Mouse (Mus musculus) regulatory T cell (primary cell): Measurements from ENCODE around the gene Sptbn1.

Experiments
- in situ Hi-C: fragments of 300-600 bp; cut with MboI, MseI; formaldehyde crosslinking; loops from one replicate; pipeline ENCODE4 v1.15.1; 2025; ENCODE audit warnings: high pct_unique_total_duplicates

Gene Sptbn1

GRCm38 (mm10) chr11:30175623-30176022 lies 92.4 kb downstream of the Sptbn1 start:
- in situ Hi-C loops: loop anchor here (25.0 kb wide), 1 partner anchor 638 kb away; the partner anchor contains the start of genes Clhc1, Mtif2 and Rps27a

DNA sequence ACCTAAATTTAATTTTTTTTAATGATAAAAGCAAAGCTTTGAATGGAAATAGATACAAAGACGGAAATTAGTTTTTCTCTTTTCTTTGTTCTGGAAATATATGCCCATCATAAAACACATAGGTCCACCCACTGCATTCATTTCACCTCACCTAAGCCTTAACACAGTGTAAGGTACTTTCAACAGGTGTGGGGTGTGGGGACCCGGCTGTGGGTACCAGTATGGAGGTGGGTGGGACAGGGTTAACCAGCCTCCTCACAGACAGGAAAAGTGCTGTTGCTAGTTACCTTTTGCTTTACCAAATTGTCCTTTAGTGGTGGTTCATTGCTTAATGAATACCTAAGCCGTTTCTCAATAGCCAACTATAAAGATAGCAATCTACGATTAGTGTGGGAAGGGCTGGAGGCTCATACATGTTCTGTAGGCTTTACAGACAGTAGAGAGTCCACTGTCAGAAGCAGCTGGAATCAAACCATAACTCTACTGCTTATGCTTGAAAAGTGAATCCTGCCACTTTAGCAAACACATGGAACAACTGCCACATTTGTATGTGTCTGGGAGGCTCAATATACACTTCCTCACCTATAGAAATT lies 96.3 kb downstream of the Sptbn1 start:
- in situ Hi-C loops: no loop called here

- in situ Hi-C loops: no loop called here
Observed at GRCm38 (mm10) chr11:30171184-30171583, 96.8 kb downstream of the Sptbn1 start.

GRCm38 (mm10) chr11:30166551-30166922 lies 101.4 kb downstream of the Sptbn1 start:
- in situ Hi-C loops: no loop called here

- in situ Hi-C loops: no loop called here
Observed at GRCm38 (mm10) chr11:30165861-30166550, 102.0 kb downstream of the Sptbn1 start.

- in situ Hi-C loops: no loop called here
Observed at GRCm38 (mm10) chr11:30164515-30165214, 103.3 kb downstream of the Sptbn1 start.

DNA sequence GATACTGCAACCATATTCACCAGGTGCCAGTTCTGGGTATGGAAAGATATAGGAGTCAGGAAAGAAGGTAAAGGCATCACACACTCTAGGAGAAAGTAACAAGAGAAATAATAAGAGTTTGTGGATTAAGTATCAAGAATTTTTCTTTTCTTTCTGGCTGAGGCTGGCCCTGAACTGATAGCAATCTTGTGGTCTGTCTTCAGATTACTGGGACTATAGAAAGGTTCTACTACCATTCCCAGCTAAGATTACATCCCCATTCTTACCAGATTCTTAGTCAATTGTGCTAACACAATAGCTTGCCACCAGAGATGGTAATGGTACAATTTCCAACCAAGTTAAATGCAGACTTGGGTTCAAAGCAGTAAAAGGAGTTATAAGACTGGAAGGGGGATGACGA lies 104.1 kb downstream of the Sptbn1 start:
- in situ Hi-C loops: no loop called here

GRCm38 (mm10) chr11:30163081-30163480 lies 104.9 kb downstream of the Sptbn1 start:
- in situ Hi-C loops: no loop called here

- in situ Hi-C loops: no loop called here
Observed at GRCm38 (mm10) chr11:30161744-30162143, 106.2 kb downstream of the Sptbn1 start.

- in situ Hi-C loops: no loop called here
Observed at GRCm38 (mm10) chr11:30161173-30161650, 106.8 kb downstream of the Sptbn1 start.

GRCm38 (mm10) chr11:30160625-30161172 lies 107.3 kb downstream of the Sptbn1 start:
- in situ Hi-C loops: no loop called here

DNA sequence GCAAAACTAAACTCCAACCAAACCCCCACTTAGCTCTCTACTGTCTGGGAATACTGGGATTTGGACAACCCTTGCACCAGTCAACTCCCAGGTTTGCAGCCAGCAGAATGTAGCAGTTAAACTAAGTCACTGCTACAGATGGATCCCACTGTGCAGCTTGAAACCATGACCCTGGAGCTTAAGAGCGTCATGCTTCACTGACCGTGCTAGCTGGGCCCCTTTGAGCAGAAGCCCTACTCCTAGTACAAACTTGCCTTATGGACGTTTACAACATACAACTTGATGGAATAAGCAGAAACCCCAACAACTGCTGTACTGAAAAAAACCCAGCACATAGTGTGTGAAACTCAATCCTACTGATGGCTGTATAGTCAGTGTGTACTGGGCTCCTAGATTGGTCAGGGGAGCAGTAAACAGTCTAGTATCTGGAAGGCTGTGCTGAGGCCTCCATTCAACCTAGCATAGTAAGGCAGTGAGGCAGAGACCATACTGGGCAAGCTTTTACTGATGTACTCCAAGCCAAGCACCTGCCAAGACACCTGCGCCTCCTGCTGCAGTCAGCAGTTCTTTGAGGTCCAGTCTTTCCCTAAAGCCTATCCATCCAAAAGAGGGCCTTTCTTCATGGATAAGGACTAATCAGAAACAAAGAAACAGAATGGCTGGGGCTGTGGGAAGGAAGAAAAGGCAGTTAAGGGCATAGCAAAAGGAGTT lies 108.3 kb downstream of the Sptbn1 start:
- in situ Hi-C loops: no loop called here

- in situ Hi-C loops: no loop called here
Observed at GRCm38 (mm10) chr11:30158028-30158700, 109.8 kb downstream of the Sptbn1 start.

DNA sequence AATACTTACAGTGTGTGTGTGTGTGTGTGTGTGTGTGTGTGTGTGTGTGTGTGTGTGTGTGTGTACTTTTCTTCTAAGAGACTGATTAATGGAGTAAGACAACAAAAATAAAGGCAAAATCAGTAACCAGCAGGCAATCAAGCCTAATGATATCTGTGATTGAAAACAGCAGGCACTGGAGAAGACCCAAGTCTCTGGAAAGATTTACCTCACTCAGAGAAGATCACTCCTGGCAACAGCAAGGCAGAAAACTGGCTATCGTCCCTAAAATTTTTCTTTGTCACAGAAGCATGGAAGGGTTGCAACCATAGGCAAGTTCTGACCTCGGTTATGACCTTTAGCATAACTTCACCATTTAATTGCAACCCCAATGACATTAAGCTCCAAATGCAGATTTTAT lies 112.1 kb downstream of the Sptbn1 start:
- in situ Hi-C loops: no loop called here

- in situ Hi-C loops: loop anchor here (5.0 kb wide), 1 partner anchor 42 kb away; no protein-coding TSS in a partner anchor
Observed at GRCm38 (mm10) chr11:30154980-30155379, 113.0 kb downstream of the Sptbn1 start.

DNA sequence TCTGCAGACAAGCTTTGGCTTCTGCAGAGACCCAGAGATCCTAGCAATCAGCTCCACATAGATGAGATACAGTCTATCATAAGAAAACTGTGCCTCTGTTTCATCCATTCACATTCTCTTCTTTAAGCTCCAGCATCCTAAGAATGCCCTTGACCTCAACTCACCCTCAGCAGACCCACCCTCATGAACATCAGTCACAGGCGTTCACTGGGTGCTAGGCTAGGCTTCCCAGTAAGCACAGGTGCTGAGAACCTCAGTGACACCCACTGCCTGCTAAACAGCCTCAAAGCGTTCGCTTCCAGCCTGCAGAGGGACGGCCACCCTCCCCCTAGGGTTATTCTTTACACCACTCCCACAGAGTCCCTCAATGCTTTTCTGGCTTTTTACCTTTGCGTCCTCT lies 119.1 kb downstream of the Sptbn1 start:
- in situ Hi-C loops: loop anchor here (25.0 kb wide), 1 partner anchor 937 kb away; no protein-coding TSS in a partner anchor

GRCm38 (mm10) chr11:30148378-30148777 lies 119.6 kb downstream of the Sptbn1 start:
- in situ Hi-C loops: loop anchor here (25.0 kb wide), 1 partner anchor 936 kb away; no protein-coding TSS in a partner anchor

- in situ Hi-C loops: loop anchor here (25.0 kb wide), 1 partner anchor 936 kb away; no protein-coding TSS in a partner anchor
Observed at GRCm38 (mm10) chr11:30147882-30148281, 120.1 kb downstream of the Sptbn1 start.

DNA sequence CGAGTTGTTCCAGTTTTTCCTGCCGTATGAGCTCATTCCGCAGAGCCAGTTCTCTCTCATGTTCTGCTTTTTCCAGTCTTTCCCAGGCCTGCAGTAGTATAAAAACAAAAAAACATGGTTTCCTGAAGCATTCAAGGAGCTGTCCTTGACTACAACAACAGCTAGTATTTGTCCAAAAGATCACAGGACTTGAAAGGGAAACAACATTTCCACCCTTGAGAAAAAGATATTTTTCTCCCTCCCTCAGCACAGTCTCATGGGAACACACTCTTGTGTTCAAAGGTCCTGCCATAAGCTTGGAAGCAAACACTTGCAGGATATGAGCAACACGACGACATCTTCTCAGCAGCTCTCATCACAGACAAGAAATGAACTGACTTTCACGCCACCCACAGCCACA lies 124.9 kb downstream of the Sptbn1 start:
- in situ Hi-C loops: loop anchor here (25.0 kb wide), 1 partner anchor 931 kb away; no protein-coding TSS in a partner anchor

GRCm38 (mm10) chr11:30139165-30139826 lies 128.7 kb downstream of the Sptbn1 start:
- in situ Hi-C loops: loop anchor here (25.0 kb wide), 1 partner anchor 927 kb away; no protein-coding TSS in a partner anchor
